Mouse (Mus musculus) layer of hippocampus, adult 8-10 months (tissue): ENCODE data around the gene Asap2. TPM values are rescaled to one million over a fixed set of nuclear protein-coding genes. Genes with fewer than 3 reads are reported as not detected.

Experiments used
- DNase-seq, 2 experiments: peaks; one replicate each; pipeline ENCODE4 v3.0.0; 2022; ENCODE audit warnings: low spot score in 2 of 2
- total RNA-seq, 4 experiments: library from RNA; stranded (reverse); gene quantifications; 2 replicates each; pipeline ENCODE4 v1.2.4; 2022

Gene Asap2
- total RNA-seq, 4 experiments from 2014 or later = 33.3 to 39.4 (median 37.1) TPM

- peak in 1 of 2 experiments; percentile 34 for DNase-seq
These were observed 273.0 kb downstream of the Asap2 start for GRCm38 (mm10) chr12:21263256-21263655.

- no peak for DNase-seq
These were observed 274.0 kb downstream of the Asap2 start for GRCm38 (mm10) chr12:21264241-21264640.

- no peak for DNase-seq
These were observed 274.7 kb downstream of the Asap2 start for GRCm38 (mm10) chr12:21264970-21265369.

DNA sequence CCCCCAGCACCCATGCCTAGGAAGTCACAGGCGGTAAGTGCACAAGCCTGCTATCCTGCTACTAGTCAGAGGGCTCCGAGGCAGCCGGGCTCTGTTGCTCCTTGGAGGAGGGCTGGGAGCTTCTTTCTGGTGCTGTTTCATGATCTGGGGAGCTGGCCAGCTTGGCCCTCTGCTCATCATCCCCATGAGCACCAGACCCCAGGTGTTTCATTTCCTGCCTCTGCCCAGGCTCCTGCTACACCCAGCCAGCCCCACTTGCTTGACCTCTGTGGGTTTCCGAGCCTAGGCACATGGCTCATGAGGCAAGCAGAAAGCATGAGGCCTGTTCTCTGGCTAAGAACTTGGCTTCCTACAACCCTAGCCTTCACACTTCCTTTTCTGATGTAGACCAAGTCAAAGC is 275.2 kb downstream of the Asap2 start:
- DNase-seq = no peak

DNA sequence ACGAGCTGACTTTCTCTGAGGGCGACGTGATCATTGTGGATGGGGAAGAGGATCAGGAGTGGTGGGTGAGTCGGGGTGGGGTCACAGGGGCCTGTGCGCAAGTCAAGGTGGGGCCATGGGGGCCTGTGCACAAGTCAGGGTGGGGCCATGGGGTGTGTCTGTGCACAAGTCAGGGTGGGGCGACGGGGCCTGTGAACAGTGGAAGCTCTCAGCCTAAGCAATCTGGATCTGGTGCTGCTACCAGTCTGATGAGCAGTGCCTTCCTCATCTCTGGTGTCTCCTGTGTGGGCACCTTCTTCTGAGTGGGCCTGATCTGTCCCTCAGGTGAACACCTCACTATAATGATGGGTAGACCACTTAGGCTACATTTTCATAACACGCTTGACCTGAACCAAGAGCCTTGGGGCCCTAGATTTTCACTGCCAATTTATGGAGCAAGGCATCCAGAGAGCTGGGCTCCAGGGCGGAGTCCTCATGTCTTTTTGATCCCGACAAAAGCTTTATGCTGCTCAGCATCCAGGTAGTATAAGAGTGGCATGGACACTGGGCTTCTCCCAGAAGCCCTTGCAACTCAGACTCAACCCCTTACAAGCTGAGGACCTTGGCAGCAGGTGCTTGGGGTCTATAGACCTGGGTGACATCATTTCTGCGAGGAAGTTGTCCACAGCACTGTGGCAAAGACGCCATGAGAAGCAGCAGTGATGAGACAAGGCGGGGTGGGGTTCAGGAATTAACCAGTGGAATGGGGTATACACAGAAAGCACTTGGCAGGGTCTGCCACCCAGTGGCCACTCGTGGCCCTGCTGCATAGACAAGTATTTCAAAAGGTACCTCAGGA is 275.9 kb downstream of the Asap2 start:
- peak; percentile 67 for DNase-seq

DNA sequence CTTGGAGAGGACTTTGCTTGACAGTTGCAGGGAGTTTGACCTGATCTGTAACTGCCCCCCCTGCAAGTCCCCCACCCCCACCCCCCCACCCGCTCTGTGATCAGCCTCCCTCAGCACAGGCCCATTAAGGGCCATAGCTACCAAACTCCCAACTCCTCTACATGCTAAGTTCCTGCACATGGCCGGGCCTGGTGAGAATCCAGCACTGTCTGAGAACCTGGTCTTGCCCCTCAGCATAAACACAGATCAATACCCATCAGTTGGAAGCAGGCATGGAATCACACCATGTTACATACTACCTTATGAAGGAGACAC is 276.5 kb downstream of the Asap2 start:
- no peak for DNase-seq

DNA sequence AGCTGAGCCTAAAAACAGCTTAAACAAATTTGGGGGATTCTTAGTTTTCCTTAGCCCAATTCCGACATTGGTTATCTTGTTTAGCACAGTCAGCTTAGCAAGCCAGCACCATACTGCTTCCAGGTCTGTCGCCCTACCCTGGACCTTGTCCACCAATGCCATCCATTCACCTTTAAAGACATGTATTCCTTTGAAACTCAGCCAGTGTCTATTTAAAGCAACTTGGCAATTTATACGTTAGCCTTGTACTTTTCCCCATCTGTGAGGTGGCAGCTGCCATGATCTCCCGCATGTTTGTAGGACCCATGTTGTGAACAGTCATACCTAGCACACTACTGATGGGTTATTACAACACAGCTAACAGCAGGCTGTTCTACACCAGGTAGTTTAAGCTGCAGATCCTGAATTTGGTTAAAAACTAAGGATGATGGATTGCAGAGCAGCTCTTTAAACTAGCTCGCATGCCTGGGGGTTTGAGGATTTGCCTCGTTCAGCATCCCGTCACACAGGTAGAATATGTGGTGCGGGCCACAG is 277.9 kb downstream of the Asap2 start:
- no peak for DNase-seq

DNA sequence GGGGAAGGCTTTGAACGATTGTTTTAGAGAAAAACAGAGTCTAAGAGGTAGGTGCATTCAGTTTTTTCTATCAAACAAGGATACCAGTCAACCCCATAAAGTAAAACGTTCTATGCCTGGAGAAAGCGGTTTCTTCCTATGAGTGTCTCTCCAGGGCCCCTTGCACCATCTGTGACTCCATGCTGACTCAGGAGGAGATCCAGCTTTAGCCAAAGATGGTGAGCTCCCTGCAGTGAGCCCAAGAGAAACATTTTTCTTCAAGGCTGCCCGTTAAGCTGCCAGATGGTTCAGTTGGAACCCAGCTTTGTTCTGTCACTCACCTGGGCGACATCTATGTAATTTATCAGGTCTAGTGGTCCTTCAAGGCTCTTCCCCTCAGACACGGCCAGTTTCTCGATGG is 284.2 kb downstream of the Asap2 start:
- no peak for DNase-seq

- no peak for DNase-seq
These were observed 287.1 kb downstream of the Asap2 start for GRCm38 (mm10) chr12:21277352-21277864.

DNA sequence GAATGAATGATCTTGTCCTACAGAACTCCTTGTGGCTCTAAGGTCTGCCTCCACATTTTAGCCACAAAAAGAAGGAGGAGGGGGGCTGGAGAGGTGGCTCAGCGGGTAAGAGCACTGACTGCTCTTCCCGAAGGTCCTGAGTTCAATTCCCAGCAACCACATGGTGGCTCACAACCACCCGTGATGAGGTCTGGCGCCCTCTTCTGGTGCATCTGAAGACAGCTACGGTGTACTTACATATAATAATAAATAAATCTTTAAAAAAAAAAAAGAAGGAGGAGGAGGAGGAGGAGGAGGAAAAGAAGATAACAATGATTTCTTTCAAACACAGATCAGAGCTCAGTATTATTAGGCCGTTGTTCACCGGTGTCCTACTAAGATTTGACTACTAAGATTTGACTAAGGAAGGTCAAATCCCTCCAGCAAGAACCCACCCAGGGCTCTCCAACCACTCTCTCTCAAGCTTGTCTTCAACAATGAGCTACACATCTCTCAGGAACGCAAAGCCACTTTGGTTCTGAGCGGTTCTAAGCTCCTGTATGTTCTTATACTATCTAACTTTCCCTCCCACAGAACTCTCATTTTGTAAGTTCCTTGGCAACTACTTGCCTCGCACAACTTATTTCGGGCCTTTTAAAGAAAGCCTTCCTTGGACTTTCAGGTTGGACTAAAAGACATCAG is 294.6 kb downstream of the Asap2 start, which contains the start of gene Cpsf3:
Gene Cpsf3 (plus strand): TSS at position 631 of the 681 bp plus-strand sequence.
- no peak for DNase-seq

GRCm38 (mm10) chr12:21285508-21286242 is 295.4 kb downstream of the Asap2 start:
- no peak for DNase-seq

- peak; percentile 97 to 99 for DNase-seq
These were observed 296.0 kb downstream of the Asap2 start, which contains the start of gene Itgb1bp1 for GRCm38 (mm10) chr12:21286243-21286622. Gene Itgb1bp1, minus strand, starts transcription at chr12:21286284.

DNA sequence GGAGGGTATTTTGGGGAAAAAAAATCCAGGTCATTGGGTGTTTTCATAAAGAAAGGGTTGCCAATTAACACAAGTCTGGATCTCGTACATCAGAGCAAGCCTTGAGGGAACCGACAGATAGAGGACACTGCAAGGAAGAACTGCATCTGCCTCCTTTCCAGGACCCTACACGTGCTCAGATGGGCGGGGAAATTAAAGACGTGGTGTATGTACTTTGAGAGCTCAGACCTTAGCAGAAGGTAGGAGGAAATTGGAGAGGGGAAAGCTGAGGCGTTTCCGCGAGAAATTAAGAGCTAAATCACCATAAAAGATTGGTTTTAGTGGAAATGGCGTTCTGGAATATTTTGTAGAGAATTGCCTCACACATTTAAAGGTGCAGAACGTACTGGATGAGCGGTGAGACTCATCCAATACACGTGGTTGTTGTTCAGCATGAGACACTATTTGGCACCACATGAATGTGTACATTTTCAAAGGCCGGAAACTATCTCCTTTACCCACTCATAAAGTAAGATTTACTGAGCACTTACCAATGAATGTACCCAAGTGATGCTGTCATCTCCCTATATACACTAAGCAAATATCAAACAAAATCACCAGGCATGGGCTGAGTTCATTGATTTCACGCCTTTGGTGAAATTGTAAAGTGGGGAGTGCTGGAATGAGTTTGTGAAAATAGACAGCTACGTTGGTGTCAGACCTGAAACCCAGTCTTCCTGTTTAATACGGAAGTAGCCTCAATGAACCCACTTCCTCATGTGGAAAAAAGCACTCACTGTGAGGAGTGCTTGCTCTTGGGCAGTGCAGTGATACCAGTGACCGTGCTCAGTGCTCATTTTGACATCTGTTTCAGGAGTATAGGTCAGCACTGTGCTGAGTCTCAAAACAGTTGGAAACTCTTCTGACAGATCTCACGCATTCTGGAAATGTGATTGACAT is 296.7 kb downstream of the Asap2 start:
- DNase-seq = no peak

GRCm38 (mm10) chr12:21288716-21289395 is 298.6 kb downstream of the Asap2 start:
- no peak for DNase-seq

- no peak for DNase-seq
These were observed 299.4 kb downstream of the Asap2 start for GRCm38 (mm10) chr12:21289651-21290050.

GRCm38 (mm10) chr12:21298856-21299255 is 308.6 kb downstream of the Asap2 start:
- DNase-seq = no peak

GRCm38 (mm10) chr12:21301324-21301723 is 311.1 kb downstream of the Asap2 start:
- no peak for DNase-seq

- no peak for DNase-seq
These were observed 311.7 kb downstream of the Asap2 start for GRCm38 (mm10) chr12:21301932-21302331.

DNA sequence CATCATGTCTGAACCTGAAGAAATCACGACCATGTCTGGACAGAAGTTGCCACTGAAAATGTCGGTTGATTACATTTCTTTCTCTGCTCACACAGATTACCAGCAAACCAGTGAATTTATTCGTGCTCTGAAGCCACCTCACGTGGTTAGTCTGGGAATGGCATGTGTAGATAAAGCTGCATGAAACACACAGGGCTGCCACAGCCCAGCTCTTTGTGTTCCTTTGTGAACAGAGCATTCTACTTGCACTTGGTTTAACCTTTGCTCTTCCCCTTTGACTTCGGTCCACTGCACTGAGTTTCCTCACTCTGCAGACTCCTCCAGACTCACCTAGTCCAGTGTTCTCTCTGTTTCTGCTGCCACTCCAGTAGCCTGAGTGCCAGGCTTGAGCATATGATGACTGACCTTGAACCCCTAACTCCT is 312.1 kb downstream of the Asap2 start:
- no peak for DNase-seq

DNA sequence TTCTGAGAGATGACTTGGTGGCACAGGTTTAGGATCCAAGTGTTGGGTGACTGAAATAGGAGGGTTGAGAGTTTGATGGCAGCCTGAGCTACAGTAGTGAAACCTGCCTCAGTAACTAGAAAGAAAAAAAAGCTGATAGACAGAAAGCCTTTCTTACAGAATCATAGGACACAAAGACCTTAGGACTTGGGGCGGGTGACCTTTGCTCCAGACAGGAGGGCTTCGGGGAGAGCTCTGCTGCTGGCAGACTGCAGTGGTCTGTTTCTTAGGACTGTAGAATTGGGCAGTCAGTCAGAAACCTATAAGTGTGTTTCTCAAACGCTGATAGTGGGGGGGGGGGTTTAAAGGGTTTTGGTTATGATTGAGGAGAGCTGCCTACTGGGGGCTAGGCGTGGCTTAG is 315.5 kb downstream of the Asap2 start:
- no peak for DNase-seq
